Mouse (Mus musculus) T-helper 17 cell (primary cell): Measurements from ENCODE around the gene Pdzk1.

Experiments used
- in situ Hi-C, 2 experiments: fragments of 300-600 bp; cut with MboI, MseI; formaldehyde crosslinking; loops; 1 replicate in 1 of 2; 2 replicates in 1 of 2; pipeline ENCODE4 v1.15.1; 2025; ENCODE audit warnings: high pct_unique_total_duplicates in 2 of 2

Gene Pdzk1

GRCm38 (mm10) chr3:96832930-96833329 is 3.8 kb downstream of the Pdzk1 start:
- in situ Hi-C loops: loop anchor here in 1 of 2 experiments (5.0 kb wide), 1 partner anchor 724 kb away; no protein-coding TSS in a partner anchor

- in situ Hi-C loops: loop anchor here in 1 of 2 experiments (5.0 kb wide), 1 partner anchor 723 kb away; no protein-coding TSS in a partner anchor
Observed at GRCm38 (mm10) chr3:96834587-96835348, 5.7 kb downstream of the Pdzk1 start.

GRCm38 (mm10) chr3:96836414-96836813 is 7.3 kb downstream of the Pdzk1 start:
- in situ Hi-C loops: no loop called here

GRCm38 (mm10) chr3:96838996-96839645 is 10.0 kb downstream of the Pdzk1 start:
- in situ Hi-C loops: no loop called here

GRCm38 (mm10) chr3:96845191-96845590 is 16.1 kb downstream of the Pdzk1 start:
- in situ Hi-C loops: no loop called here

GRCm38 (mm10) chr3:96845806-96846205 is 16.7 kb downstream of the Pdzk1 start:
- in situ Hi-C loops: no loop called here

GRCm38 (mm10) chr3:96846985-96847384 is 17.9 kb downstream of the Pdzk1 start:
- in situ Hi-C loops: no loop called here

GRCm38 (mm10) chr3:96847661-96848060 is 18.6 kb downstream of the Pdzk1 start:
- in situ Hi-C loops: no loop called here

- in situ Hi-C loops: no loop called here
Observed at GRCm38 (mm10) chr3:96848470-96848869, 19.4 kb downstream of the Pdzk1 start.

GRCm38 (mm10) chr3:96849168-96849727 is 20.2 kb downstream of the Pdzk1 start:
- in situ Hi-C loops: no loop called here

GRCm38 (mm10) chr3:96852561-96852960 is 23.5 kb downstream of the Pdzk1 start:
- in situ Hi-C loops: loop anchor here in 1 of 2 experiments (5.0 kb wide), 1 partner anchor 495 kb away; no protein-coding TSS in a partner anchor

GRCm38 (mm10) chr3:96854376-96854775 is 25.3 kb downstream of the Pdzk1 start:
- in situ Hi-C loops: loop anchor here in 1 of 2 experiments (5.0 kb wide), 1 partner anchor 493 kb away; no protein-coding TSS in a partner anchor

GRCm38 (mm10) chr3:96855833-96856232 is 26.7 kb downstream of the Pdzk1 start:
- in situ Hi-C loops: no loop called here

GRCm38 (mm10) chr3:96860498-96860897 is 31.4 kb downstream of the Pdzk1 start:
- in situ Hi-C loops: no loop called here

GRCm38 (mm10) chr3:96867863-96868262 is 38.8 kb downstream of the Pdzk1 start:
- in situ Hi-C loops: no loop called here

GRCm38 (mm10) chr3:96868566-96868965 is 39.5 kb downstream of the Pdzk1 start:
- in situ Hi-C loops: no loop called here

- in situ Hi-C loops: no loop called here
Observed at GRCm38 (mm10) chr3:96869091-96869490, 40.0 kb downstream of the Pdzk1 start.

GRCm38 (mm10) chr3:96870270-96870669 is 41.2 kb downstream of the Pdzk1 start:
- in situ Hi-C loops: no loop called here

- in situ Hi-C loops: no loop called here
Observed at GRCm38 (mm10) chr3:96871070-96871469, 42.0 kb downstream of the Pdzk1 start.

- in situ Hi-C loops: no loop called here
Observed at GRCm38 (mm10) chr3:96872501-96872900, 43.4 kb downstream of the Pdzk1 start.

GRCm38 (mm10) chr3:96874808-96875571 is 45.9 kb downstream of the Pdzk1 start:
- in situ Hi-C loops: no loop called here

- in situ Hi-C loops: no loop called here
Observed at GRCm38 (mm10) chr3:96879536-96879935, 50.5 kb downstream of the Pdzk1 start.
